Mouse (Mus musculus): ENCODE measurements around the gene Eef1e1.

DNA sequence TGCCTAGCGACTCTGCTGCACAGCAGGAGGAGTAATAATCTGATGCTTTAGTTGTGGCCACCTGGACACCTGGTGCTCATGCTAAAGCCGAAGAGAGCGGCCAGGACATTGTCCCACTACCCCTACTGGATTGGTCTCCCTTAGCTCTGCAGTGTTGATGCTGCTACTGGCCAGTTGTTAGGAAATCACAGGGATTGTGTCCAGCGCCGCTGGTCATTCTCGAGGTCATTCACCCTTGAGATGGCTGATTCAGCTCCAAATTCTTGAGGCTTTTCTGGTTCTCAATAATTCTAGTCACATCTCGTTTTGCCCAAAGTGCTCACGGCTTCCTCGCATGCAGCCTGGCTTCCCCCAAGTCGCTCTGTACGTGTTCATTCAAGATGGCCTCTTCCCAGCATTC is 29.9 kb upstream of the Eef1e1 start:
- TF ChIP-seq POLR2A (IDR thresholded peaks at IDR 0.05; ENCODE audit: borderline replicate concordance, insufficient read depth, low read length) = no peak
- no peak for TF ChIP-seq CTCF (IDR thresholded peaks at IDR 0.05; ENCODE audit: borderline replicate concordance, insufficient read depth, low read depth, low read length)

All from cerebellum, adult 2 months (tissue).